Mouse (Mus musculus): ENCODE measurements around the gene Zdhhc20. TPM values are rescaled to one million over a fixed set of nuclear protein-coding genes. Genes with fewer than 3 reads are reported as not detected.
"Not testable (repeated sequence)": the region's sequence is repeated elsewhere in the genome, so short reads cannot be mapped to it uniquely, and the experiment has no call there.

The Zdhhc20 gene
- polyA plus RNA-seq, 1 experiment, result 3.7 TPM

DNA sequence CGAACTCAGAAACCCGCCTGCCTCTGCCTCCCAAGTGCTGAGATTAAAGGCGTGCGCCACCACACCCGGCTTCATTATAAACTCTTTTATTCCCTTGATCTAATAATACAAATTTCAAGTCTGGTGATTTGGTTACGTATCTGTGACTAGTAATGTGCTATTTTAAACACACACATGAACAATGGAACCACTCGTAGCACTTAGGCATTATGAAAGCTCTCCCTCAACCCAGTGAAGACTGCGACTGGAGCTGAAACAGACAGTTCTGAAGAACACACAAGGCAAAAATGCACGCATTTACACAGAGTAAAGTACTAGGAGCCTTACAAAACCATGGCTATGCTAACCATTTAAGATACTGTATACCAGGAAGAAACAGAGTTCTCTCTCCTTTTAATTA lies 12.2 kb downstream of the Zdhhc20 start:
- Histone ChIP-seq H3K4me1 (ENCODE audit: control insufficient read depth, insufficient read depth, low read length) (peaks cover 6% of the 10 kb centered on the region), H3K4me3 (ENCODE audit: insufficient read depth, low read depth, low read length) (no peak overlapping the region), H3K27me3 (replicated peaks; ENCODE audit: control insufficient read depth, insufficient read depth, low read length) (no peaks in the 10 kb centered on the region), H3K36me3 (ENCODE audit: control insufficient read depth, insufficient read depth, low read length) (no peaks in the 10 kb centered on the region), H3K27ac (ENCODE audit: insufficient read depth, low read depth, low read length) (no peak overlapping the region)
- TF ChIP-seq CTCF (conservative IDR thresholded peaks at IDR 0.05; ENCODE audit: insufficient read depth, insufficient read length, low read depth, low read length) (no peak), POLR2A (IDR thresholded peaks at IDR 0.05; ENCODE audit: low read depth, low read length) (no peak)
- WGBS, result 91% methylated on average over 9 of the region's 9 CpGs
- DNase-seq, result no peak

DNA sequence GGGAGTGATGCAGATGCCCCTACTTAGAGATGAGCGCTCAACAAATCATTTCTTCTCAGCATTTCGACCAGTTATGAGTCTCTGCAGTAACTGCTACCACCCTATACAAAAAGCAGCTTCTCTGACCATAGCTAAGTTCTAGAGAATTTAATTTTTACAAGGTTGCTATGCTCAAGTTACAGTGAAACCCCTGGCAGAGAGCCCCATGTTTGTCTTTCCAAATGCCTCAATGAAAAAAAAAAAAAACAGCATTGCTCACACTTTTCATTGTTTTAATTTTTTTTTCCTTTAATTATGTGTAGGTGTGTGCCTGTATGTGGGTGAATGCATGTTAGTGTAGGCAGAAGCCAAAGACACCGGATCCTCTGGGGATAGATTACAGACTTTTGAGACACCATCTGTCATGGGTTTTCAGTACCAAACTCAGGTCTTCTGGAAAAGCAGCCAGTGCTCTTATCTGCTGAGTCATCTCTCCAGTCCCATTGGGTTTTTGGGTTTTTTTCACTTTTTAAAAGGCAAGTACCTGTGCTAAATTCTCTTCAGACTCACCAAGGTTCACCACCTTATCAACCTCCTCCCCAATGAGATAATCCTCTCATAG lies 23.3 kb downstream of the Zdhhc20 start:
- no peaks in the 10 kb centered on the region for H3K4me1 ChIP-seq (ENCODE audit: control insufficient read depth, insufficient read depth, low read length)
- no peaks in the 10 kb centered on the region for H3K27me3 ChIP-seq (replicated peaks; ENCODE audit: control insufficient read depth, insufficient read depth, low read length)
- H3K36me3 ChIP-seq (ENCODE audit: control insufficient read depth, insufficient read depth, low read length), result no peaks in the 10 kb centered on the region; the same call in 1 of the 2 replicates
- no peak for DNase-seq
- TF ChIP-seq CTCF (conservative IDR thresholded peaks at IDR 0.05; ENCODE audit: insufficient read depth, insufficient read length, low read depth, low read length) (no peak), POLR2A (IDR thresholded peaks at IDR 0.05; ENCODE audit: low read depth, low read length) (no peak)
- no peak overlapping the region for H3K27ac ChIP-seq (ENCODE audit: insufficient read depth, low read depth, low read length)
- 85% methylated on average over 3 of the region's 3 CpGs for WGBS
- H3K4me3 ChIP-seq (ENCODE audit: insufficient read depth, low read depth, low read length), result no peak overlapping the region

DNA sequence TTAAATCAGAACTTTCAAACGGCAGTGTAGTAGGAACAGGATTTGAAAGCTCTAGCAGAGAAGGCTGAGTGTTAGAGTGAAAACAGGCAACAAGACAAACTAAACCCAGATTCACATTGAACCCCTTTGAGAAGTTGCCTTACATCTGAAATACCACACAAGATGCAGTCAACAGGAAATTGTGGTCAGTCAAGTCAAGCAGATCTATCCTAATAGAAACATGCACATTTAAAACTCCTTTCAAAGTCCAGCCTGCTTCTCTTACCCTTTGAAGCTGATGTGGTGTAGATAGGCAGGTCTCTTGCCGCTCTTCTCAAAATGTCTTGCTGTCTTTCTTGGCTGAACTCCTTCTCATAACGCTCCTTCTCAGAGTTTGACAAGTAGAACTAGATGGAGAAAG lies 24.8 kb downstream of the Zdhhc20 start:
- Histone ChIP-seq H3K27me3 (replicated peaks; ENCODE audit: control insufficient read depth, insufficient read depth, low read length) (no peaks in the 10 kb centered on the region), H3K36me3 (ENCODE audit: control insufficient read depth, insufficient read depth, low read length) (no peaks in the 10 kb centered on the region; the same call in 1 of the 2 replicates), H3K4me1 (ENCODE audit: control insufficient read depth, insufficient read depth, low read length) (no peaks in the 10 kb centered on the region), H3K4me3 (ENCODE audit: insufficient read depth, low read depth, low read length) (no peak overlapping the region), H3K27ac (ENCODE audit: insufficient read depth, low read depth, low read length) (no peak overlapping the region)
- no peak for DNase-seq
- 74% methylated on average over 3 of the region's 3 CpGs for WGBS
- TF ChIP-seq POLR2A (IDR thresholded peaks at IDR 0.05; ENCODE audit: low read depth, low read length) (no peak), CTCF (conservative IDR thresholded peaks at IDR 0.05; ENCODE audit: insufficient read depth, insufficient read length, low read depth, low read length) (no peak)

DNA sequence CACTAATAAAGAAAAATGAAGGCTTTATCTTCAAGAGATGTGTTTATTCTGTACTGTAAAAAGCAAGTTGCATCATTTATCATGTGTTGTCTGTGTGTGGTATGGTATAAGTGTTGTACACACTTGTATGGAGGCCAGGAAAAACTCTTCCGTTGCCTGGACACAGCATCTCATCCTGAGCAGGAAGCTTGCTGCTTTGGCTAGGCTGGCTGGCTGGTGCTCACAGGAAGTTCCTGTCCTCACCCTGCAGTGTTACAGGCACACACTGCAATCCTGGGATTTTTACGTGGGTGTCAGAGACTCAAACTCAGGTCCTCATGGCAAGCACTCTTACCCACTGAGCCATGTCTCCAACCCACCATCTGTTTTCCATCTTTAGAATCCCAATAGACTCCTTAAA lies 26.9 kb downstream of the Zdhhc20 start:
- TF ChIP-seq CTCF (conservative IDR thresholded peaks at IDR 0.05; ENCODE audit: insufficient read depth, insufficient read length, low read depth, low read length), result no peak
- TF ChIP-seq POLR2A (IDR thresholded peaks at IDR 0.05; ENCODE audit: low read depth, low read length), result no peak
- no peaks in the 10 kb centered on the region for H3K27me3 ChIP-seq (replicated peaks; ENCODE audit: control insufficient read depth, insufficient read depth, low read length)
- 55% methylated on average over 2 of the region's 2 CpGs for WGBS
- no peak overlapping the region for H3K4me3 ChIP-seq (ENCODE audit: insufficient read depth, low read depth, low read length)
- H3K36me3 ChIP-seq (ENCODE audit: control insufficient read depth, insufficient read depth, low read length), result no peaks in the 10 kb centered on the region; the same call in 1 of the 2 replicates
- peak; percentile 23 for DNase-seq
- H3K4me1 ChIP-seq (ENCODE audit: control insufficient read depth, insufficient read depth, low read length), result no peaks in the 10 kb centered on the region
- H3K27ac ChIP-seq (ENCODE audit: insufficient read depth, low read depth, low read length), result no peak overlapping the region

DNA sequence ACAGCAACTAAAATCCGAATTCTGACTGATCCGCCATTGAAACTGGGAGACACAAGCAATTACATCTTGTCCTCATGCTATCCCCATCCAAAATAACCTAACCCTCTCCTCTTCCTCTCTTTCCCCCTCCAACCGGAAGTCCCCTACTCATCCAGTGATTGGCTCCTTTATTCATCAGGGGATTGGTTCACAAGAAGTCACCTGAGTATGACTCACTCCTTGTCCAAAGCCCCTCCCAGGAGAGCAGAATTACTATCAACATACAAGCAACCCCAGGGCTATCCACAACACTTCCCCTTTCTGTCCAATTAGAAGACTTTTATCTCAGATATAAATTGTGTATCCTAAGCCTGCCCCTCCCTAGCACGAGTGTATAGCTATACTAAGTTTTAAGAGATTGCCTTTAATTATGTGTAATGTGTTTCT lies 28.1 kb downstream of the Zdhhc20 start:
- DNase-seq, result no peak
- TF ChIP-seq CTCF (conservative IDR thresholded peaks at IDR 0.05; ENCODE audit: insufficient read depth, insufficient read length, low read depth, low read length) (no peak), POLR2A (IDR thresholded peaks at IDR 0.05; ENCODE audit: low read depth, low read length) (no peak)
- Histone ChIP-seq H3K4me3 (ENCODE audit: insufficient read depth, low read depth, low read length) (no peak overlapping the region), H3K27ac (ENCODE audit: insufficient read depth, low read depth, low read length) (no peak overlapping the region), H3K4me1 (ENCODE audit: control insufficient read depth, insufficient read depth, low read length) (no peaks in the 10 kb centered on the region), H3K36me3 (ENCODE audit: control insufficient read depth, insufficient read depth, low read length) (no peaks in the 10 kb centered on the region; the same call in 1 of the 2 replicates), H3K27me3 (replicated peaks; ENCODE audit: control insufficient read depth, insufficient read depth, low read length) (no peaks in the 10 kb centered on the region)
- 88% methylated on average over 4 of the region's 4 CpGs for WGBS

DNA sequence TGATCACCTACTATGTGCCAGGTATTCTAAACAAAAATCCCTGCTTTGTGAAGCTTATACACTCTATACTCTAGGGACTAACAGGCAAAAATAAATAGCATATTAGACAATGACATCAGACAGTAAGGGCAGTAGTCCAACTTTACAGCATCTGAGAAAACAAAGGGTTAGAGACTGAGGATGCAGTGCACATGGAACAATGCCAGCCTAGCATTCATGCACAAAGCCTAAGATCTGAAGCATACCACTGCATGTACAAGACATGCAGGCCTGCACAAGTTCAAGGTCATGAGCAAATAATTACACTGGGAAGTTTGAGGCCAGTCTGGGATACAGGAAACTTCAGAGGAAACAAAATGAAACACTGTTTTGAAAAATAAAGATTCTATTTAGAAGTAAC lies 30.6 kb downstream of the Zdhhc20 start:
- Histone ChIP-seq H3K4me1 (ENCODE audit: control insufficient read depth, insufficient read depth, low read length) (no peaks in the 10 kb centered on the region), H3K36me3 (ENCODE audit: control insufficient read depth, insufficient read depth, low read length) (no peaks in the 10 kb centered on the region; the same call in 1 of the 2 replicates), H3K4me3 (ENCODE audit: insufficient read depth, low read depth, low read length) (no peak overlapping the region), H3K27me3 (replicated peaks; ENCODE audit: control insufficient read depth, insufficient read depth, low read length) (no peaks in the 10 kb centered on the region), H3K27ac (ENCODE audit: insufficient read depth, low read depth, low read length) (no peak overlapping the region)
- DNase-seq, result peak; percentile 33
- TF ChIP-seq POLR2A (IDR thresholded peaks at IDR 0.05; ENCODE audit: low read depth, low read length), result no peak
- TF ChIP-seq CTCF (conservative IDR thresholded peaks at IDR 0.05; ENCODE audit: insufficient read depth, insufficient read length, low read depth, low read length), result no peak

DNA sequence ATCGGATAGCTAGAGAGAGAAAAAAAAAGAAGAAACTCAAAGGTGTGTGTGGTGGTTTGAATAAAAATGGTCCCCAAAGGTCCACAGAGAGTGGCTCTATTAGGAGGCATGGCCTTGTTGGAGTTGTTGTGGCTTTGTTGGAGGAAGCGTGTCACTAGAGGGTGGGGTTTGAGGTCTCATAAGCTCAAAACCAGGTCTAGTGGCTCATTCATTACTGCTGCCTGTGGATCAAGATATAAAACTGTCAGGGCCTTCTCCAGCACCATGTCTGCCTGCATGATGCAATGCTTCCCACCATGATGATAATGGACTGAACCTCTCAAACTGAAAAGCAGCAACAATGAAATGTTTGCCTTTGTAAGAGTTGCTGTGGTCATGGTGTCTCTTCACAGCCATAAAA lies 31.5 kb downstream of the Zdhhc20 start:
- no peak overlapping the region for H3K27ac ChIP-seq (ENCODE audit: insufficient read depth, low read depth, low read length)
- no peak for DNase-seq
- no peaks in the 10 kb centered on the region for H3K27me3 ChIP-seq (replicated peaks; ENCODE audit: control insufficient read depth, insufficient read depth, low read length)
- no peaks in the 10 kb centered on the region for H3K4me1 ChIP-seq (ENCODE audit: control insufficient read depth, insufficient read depth, low read length)
- TF ChIP-seq POLR2A (IDR thresholded peaks at IDR 0.05; ENCODE audit: low read depth, low read length), result no peak
- no peak for TF ChIP-seq CTCF (conservative IDR thresholded peaks at IDR 0.05; ENCODE audit: insufficient read depth, insufficient read length, low read depth, low read length)
- no peaks in the 10 kb centered on the region; the same call in 1 of the 2 replicates for H3K36me3 ChIP-seq (ENCODE audit: control insufficient read depth, insufficient read depth, low read length)
- 94% methylated on average over 2 of the region's 2 CpGs for WGBS
- no peak overlapping the region for H3K4me3 ChIP-seq (ENCODE audit: insufficient read depth, low read depth, low read length)

DNA sequence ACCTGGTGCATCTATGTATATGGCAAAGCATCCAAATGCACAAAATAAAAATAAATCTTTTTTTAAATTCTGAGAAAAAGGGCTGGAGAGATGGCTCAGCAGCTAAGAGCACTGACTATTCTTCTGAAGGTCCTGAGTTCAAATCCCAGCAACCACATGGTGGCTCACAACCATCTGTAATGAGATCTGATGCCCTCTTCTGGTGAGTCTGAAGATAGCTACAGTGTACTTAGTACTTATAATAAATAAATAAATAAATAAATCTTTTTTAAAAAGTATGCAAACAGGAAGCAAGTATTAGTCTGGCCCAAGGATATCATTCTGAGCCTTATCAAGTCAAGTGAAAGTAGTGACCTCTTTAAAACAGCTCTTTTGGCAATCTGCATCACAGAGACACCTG lies 34.0 kb downstream of the Zdhhc20 start:
- not testable (repeated sequence) for H3K4me1 ChIP-seq (ENCODE audit: control insufficient read depth, insufficient read depth, low read length); DNase-seq; H3K36me3 ChIP-seq (ENCODE audit: control insufficient read depth, insufficient read depth, low read length); H3K4me3 ChIP-seq (ENCODE audit: insufficient read depth, low read depth, low read length); H3K27ac ChIP-seq (ENCODE audit: insufficient read depth, low read depth, low read length); H3K27me3 ChIP-seq (replicated peaks; ENCODE audit: control insufficient read depth, insufficient read depth, low read length)

Data from kidney, adult 2 months (tissue).